Comparison of ENCODE assay signal across 8 mouse cellular contexts in the genomic region with DNA sequence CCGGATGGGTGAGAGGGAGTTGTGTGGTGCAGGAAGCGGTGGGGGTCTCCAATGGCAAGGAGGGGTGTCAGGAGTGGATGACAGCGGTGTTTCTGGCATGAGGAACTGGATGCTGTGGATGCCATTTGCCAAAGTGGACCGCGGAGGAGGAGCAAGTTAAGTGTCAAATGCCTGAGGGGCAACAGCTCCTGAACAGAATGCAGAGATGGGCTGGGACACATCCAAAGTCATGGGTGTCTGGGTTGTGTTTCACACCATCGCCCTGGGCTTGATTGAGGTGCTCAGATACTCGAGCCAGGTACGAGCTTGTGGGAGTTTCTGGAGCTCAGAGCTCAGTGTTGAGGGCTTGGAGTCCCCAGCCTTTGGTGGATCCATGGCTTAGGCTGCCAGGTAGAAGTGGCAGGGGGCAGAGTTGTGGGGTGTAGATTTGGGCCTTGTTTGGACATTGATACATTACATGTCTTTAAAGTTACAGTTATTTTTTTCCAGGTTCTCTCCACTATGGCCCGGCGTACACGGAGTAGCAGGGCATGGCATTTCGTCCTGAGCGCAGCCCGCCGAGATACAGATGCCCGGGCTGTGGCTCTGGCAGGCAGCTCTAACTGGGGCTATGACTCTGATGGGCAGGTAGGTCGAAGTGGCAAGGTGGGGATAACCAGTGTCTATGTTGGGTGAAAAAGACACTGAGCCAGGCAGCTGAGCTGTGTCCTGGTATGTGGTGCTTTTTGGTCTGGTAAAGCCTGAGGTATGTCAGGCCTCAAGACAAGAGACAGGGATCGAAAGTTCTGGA. TPM values are rescaled to one million over a fixed set of nuclear protein-coding genes. Genes with fewer than 3 reads are reported as not detected.
DNase-seq lines count a peak whose midpoint lies in the region; ATAC-seq lines count a peak whose summit lies in the region.

No protein-coding gene starts in this region.

- no peaks in the 10 kb centered on the region for H3K27me3 ChIP-seq in embryonic facial prominence, embryonic 13.5 days
- H3K27me3 ChIP-seq in intestine, embryonic 14.5 days (replicated peaks; ENCODE audit: control insufficient read depth, insufficient read depth, low read length), result no peaks in the 10 kb centered on the region
- no peaks in the 10 kb centered on the region for H3K27me3 ChIP-seq in neural tube, embryonic 15.5 days (replicated peaks)

- H3K4me2 ChIP-seq in embryonic facial prominence, embryonic 13.5 days, result peak overlapping the region; percentile 89
- H3K4me2 ChIP-seq in intestine, embryonic 14.5 days (ENCODE audit: low read length), result peak overlapping the region; percentile 85
- H3K4me2 ChIP-seq in neural tube, embryonic 15.5 days, result peak overlapping the region; percentile 95

- H3K36me3 ChIP-seq in embryonic facial prominence, embryonic 13.5 days, result peaks cover 67% of the 10 kb centered on the region
- H3K36me3 ChIP-seq in intestine, embryonic 14.5 days (ENCODE audit: control insufficient read depth, insufficient read depth, low read length), result peaks cover 54% of the 10 kb centered on the region
- peaks cover 55% of the 10 kb centered on the region for H3K36me3 ChIP-seq in neural tube, embryonic 15.5 days

- DNase-seq in heart, adult 11 months, result peak; percentile 94
- no peak for DNase-seq in heart, postnatal 36 days
- peak; percentile 23 for DNase-seq in CD4-positive helper T cell, adult 2 months (ENCODE audit: low read depth, low spot score)
- DNase-seq in intestine, embryonic 14.5 days (ENCODE audit: low spot score), result no peak
- no peak for DNase-seq in adrenal gland, postnatal 36 days
- no peak for DNase-seq in retina, postnatal 1 day

- WGBS in embryonic facial prominence, embryonic 13.5 days, result 66% methylated on average over 18 of the region's 18 CpGs
- 64% methylated on average over 18 of the region's 18 CpGs for WGBS in intestine, embryonic 14.5 days
- 66% methylated on average over 18 of the region's 18 CpGs for WGBS in neural tube, embryonic 15.5 days

- peaks cover 23% of the 10 kb centered on the region for H3K4me1 ChIP-seq in embryonic facial prominence, embryonic 13.5 days
- H3K4me1 ChIP-seq in intestine, embryonic 14.5 days (replicated peaks; ENCODE audit: control insufficient read depth, insufficient read depth, low read length), result peaks cover 16% of the 10 kb centered on the region
- peaks cover 53% of the 10 kb centered on the region for H3K4me1 ChIP-seq in neural tube, embryonic 15.5 days

- no peaks in the 10 kb centered on the region for H3K9me3 ChIP-seq in embryonic facial prominence, embryonic 13.5 days
- no peaks in the 10 kb centered on the region for H3K9me3 ChIP-seq in intestine, embryonic 14.5 days (ENCODE audit: control insufficient read depth, low read length)
- no peaks in the 10 kb centered on the region for H3K9me3 ChIP-seq in neural tube, embryonic 15.5 days (replicated peaks)

- intact Hi-C loops in heart, postnatal 36 days (cut with DNase I), result loop anchor here (2.0 kb wide), 1 partner anchor 37 kb away; a partner anchor contains a TSS

- H3K27ac ChIP-seq in embryonic facial prominence, embryonic 13.5 days, result no peak overlapping the region
- no peak overlapping the region for H3K27ac ChIP-seq in intestine, embryonic 14.5 days (ENCODE audit: low read depth)
- peak overlapping the region; percentile 87; the same call in 1 of the 2 replicates for H3K27ac ChIP-seq in neural tube, embryonic 15.5 days (replicated peaks)

- peak overlapping the region; percentile 82 for H3K4me3 ChIP-seq in embryonic facial prominence, embryonic 13.5 days
- H3K4me3 ChIP-seq in intestine, embryonic 14.5 days (ENCODE audit: low read depth, low read length), result peak overlapping the region; percentile 92
- H3K4me3 ChIP-seq in neural tube, embryonic 15.5 days (replicated peaks), result peak overlapping the region; percentile 93

- H3K9ac ChIP-seq in embryonic facial prominence, embryonic 13.5 days, result peak overlapping the region; percentile 85
- H3K9ac ChIP-seq in intestine, embryonic 14.5 days (ENCODE audit: low read length), result peak overlapping the region; percentile 62
- H3K9ac ChIP-seq in neural tube, embryonic 15.5 days (replicated peaks), result peak overlapping the region; percentile 85

- ATAC-seq in embryonic facial prominence, embryonic 13.5 days (ENCODE audit: insufficient number of reproducible peaks, insufficient read depth, low FRiP score, low TSS enrichment, low read depth), result no peak
- no peak for ATAC-seq in intestine, embryonic 14.5 days (replicated peaks; ENCODE audit: low FRiP score, low TSS enrichment, low read depth)
- no peak for ATAC-seq in neural tube, embryonic 15.5 days (ENCODE audit: low FRiP score)

RNA-seq across cellular contexts. Expression of a gene that starts 1.0 kb away (rescaled TPM):
- 10 to 100 TPM; 26.3 to 28.0 TPM for total RNA-seq in heart, postnatal 36 days (2021)
- polyA plus RNA-seq in embryonic facial prominence, embryonic 13.5 days (2015; fragmentation: Nextera tagmentation; extraction: Ambion mirVana), result 39.3 and 43.2 TPM in 2 replicates
- polyA plus RNA-seq in intestine, embryonic 14.5 days (2014; fragmentation: Nextera tagmentation; extraction: Ambion mirVana), result 36.3 and 37.0 TPM in 2 replicates
- 77.6 and 84.2 TPM in 2 replicates for polyA plus RNA-seq in neural tube, embryonic 15.5 days (2015; fragmentation: Nextera tagmentation; extraction: Ambion mirVana)
- 10 to 100 TPM; 31.2 to 34.7 TPM for total RNA-seq in adrenal gland, postnatal 36 days (2021)

RNA-seq across cellular contexts. Expression of a gene that starts 1.3 kb away (rescaled TPM):
- total RNA-seq in heart, postnatal 36 days (2021), result 10 to 100 TPM; 20.0 to 22.4 TPM
- polyA plus RNA-seq in embryonic facial prominence, embryonic 13.5 days (2015; fragmentation: Nextera tagmentation; extraction: Ambion mirVana), result 46.3 and 51.5 TPM in 2 replicates
- 58.8 and 61.9 TPM in 2 replicates for polyA plus RNA-seq in intestine, embryonic 14.5 days (2014; fragmentation: Nextera tagmentation; extraction: Ambion mirVana)
- 63.2 and 68.9 TPM in 2 replicates for polyA plus RNA-seq in neural tube, embryonic 15.5 days (2015; fragmentation: Nextera tagmentation; extraction: Ambion mirVana)
- total RNA-seq in adrenal gland, postnatal 36 days (2021), result 10 to 100 TPM; 47.7 to 57.9 TPM

RNA-seq across cellular contexts. Expression of a gene that starts 7.4 kb away (rescaled TPM):
- 10 to 100 TPM; 18.8 to 19.0 TPM for total RNA-seq in heart, postnatal 36 days (2021)
- 31.9 and 34.4 TPM in 2 replicates for polyA plus RNA-seq in embryonic facial prominence, embryonic 13.5 days (2015; fragmentation: Nextera tagmentation; extraction: Ambion mirVana)
- 21.6 and 24.1 TPM in 2 replicates for polyA plus RNA-seq in intestine, embryonic 14.5 days (2014; fragmentation: Nextera tagmentation; extraction: Ambion mirVana)
- 27.9 and 31.3 TPM in 2 replicates for polyA plus RNA-seq in neural tube, embryonic 15.5 days (2015; fragmentation: Nextera tagmentation; extraction: Ambion mirVana)
- 10 to 100 TPM; 41.0 to 42.3 TPM for total RNA-seq in adrenal gland, postnatal 36 days (2021)

RNA-seq across cellular contexts. Expression of a gene that starts 7.4 kb away (rescaled TPM):
- total RNA-seq in heart, postnatal 36 days (2021), result 100 to 1,000 TPM; 103 to 113 TPM
- polyA plus RNA-seq in embryonic facial prominence, embryonic 13.5 days (2015; fragmentation: Nextera tagmentation; extraction: Ambion mirVana), result 86.1 and 93.0 TPM in 2 replicates
- polyA plus RNA-seq in intestine, embryonic 14.5 days (2014; fragmentation: Nextera tagmentation; extraction: Ambion mirVana), result 100 and 110 TPM in 2 replicates
- polyA plus RNA-seq in neural tube, embryonic 15.5 days (2015; fragmentation: Nextera tagmentation; extraction: Ambion mirVana), result 89.0 and 89.5 TPM in 2 replicates
- total RNA-seq in adrenal gland, postnatal 36 days (2021), result 100 to 1,000 TPM; 109 to 177 TPM

RNA-seq across cellular contexts. Expression of a gene that starts 8.8 kb away (rescaled TPM):
- total RNA-seq in heart, postnatal 36 days (2021), result 10 to 100 TPM; 30.2 to 32.4 TPM
- polyA plus RNA-seq in embryonic facial prominence, embryonic 13.5 days (2015; fragmentation: Nextera tagmentation; extraction: Ambion mirVana), result 48.9 and 58.2 TPM in 2 replicates
- 86.4 and 90.7 TPM in 2 replicates for polyA plus RNA-seq in intestine, embryonic 14.5 days (2014; fragmentation: Nextera tagmentation; extraction: Ambion mirVana)
- 92.9 and 105 TPM in 2 replicates for polyA plus RNA-seq in neural tube, embryonic 15.5 days (2015; fragmentation: Nextera tagmentation; extraction: Ambion mirVana)
- 100 to 1,000 TPM in 1 of 2 experiments, 10 to 100 TPM in 1; 51.3 to 113 TPM for total RNA-seq in adrenal gland, postnatal 36 days (2021)

Comparison
In these comparisons a context has a peak if more than half of its experiments do, and no peak if none do; other contexts are left out.
1. DNase-seq: peak in heart, adult 11 months (single experiment) and CD4-positive helper T cell, adult 2 months (single experiment); none in heart, postnatal 36 days (0 of 2), intestine, embryonic 14.5 days (single experiment), adrenal gland, postnatal 36 days (0 of 2) and retina, postnatal 1 day (single experiment).
2. Peak in every context shown above with its lines, with median percentiles within 50 percentile points of each other: H3K4me2 ChIP-seq, H3K4me3 ChIP-seq and H3K9ac ChIP-seq.